Mouse (Mus musculus): ENCODE results near the gene Gm11127.
"Not testable (repeated sequence)": the region's sequence is repeated elsewhere in the genome, so short reads cannot be mapped to it uniquely, and the experiment has no call there.

- not testable (repeated sequence) for TF ChIP-seq POLR2A (IDR thresholded peaks at IDR 0.05; ENCODE audit: low read depth, low read length); CTCF (IDR thresholded peaks at IDR 0.05; ENCODE audit: borderline replicate concordance, insufficient read depth, low read length)
Observed at GRCm38 (mm10) chr17:36085976-36086375, 27.8 kb upstream of the Gm11127 start.
